Mouse (Mus musculus) intestine, embryonic 14.5 days (tissue): ENCODE results near the gene Itih5. TPM values are rescaled to one million over a fixed set of nuclear protein-coding genes. Genes with fewer than 3 reads are reported as not detected.
A peak's percentile ranks its signal among the peaks of the same experiment; 100 is the strongest.

Experiments used
- ATAC-seq: fragments of 200-750 bp; cut with Nextera tagmentation; replicated peaks from 2 replicates; pipeline ENCODE4 v1.8.0; 2017; ENCODE audit warnings: low read depth, moderate number of reproducible peaks, moderate TSS enrichment, moderate library complexity; ENCODE audit not compliant: low FRiP score, low TSS enrichment
- DNase-seq: peaks from one replicate; pipeline ENCODE4 v3.0.0-alpha.2; 2018; ENCODE audit warnings: low spot score
- H3K27ac ChIP-seq: fragments of 300-500 bp; sonication (generic); 2 replicates; pipeline ENCODE4 v1.5.1; 2014; ENCODE audit warnings: low read depth, mild to moderate bottlenecking, control low read depth
- H3K27me3 ChIP-seq: fragments of 300-500 bp; sonication (generic); replicated peaks from 2 replicates; pipeline ENCODE4 v1.6.1; 2014; ENCODE audit warnings: low read length, control low read depth; ENCODE audit not compliant: control insufficient read depth, insufficient read depth
- H3K36me3 ChIP-seq: fragments of 300-500 bp; sonication (generic); 2 replicates; pipeline ENCODE4 v1.6.1; 2014; ENCODE audit warnings: low read length, control low read depth; ENCODE audit not compliant: control insufficient read depth, insufficient read depth
- H3K4me1 ChIP-seq: fragments of 300-500 bp; sonication (generic); replicated peaks from 2 replicates; pipeline ENCODE4 v1.6.1; 2014; ENCODE audit warnings: low read length, control low read depth, mixed read lengths; ENCODE audit not compliant: control insufficient read depth, insufficient read depth
- H3K4me2 ChIP-seq: fragments of 300-500 bp; sonication (generic); 2 replicates; pipeline ENCODE4 v1.6.1; 2014; ENCODE audit warnings: low read length
- H3K4me3 ChIP-seq: fragments of 300-500 bp; sonication (generic); 2 replicates; pipeline ENCODE4 v1.5.1; 2014; ENCODE audit warnings: low read depth, low read length, control low read depth, mixed read lengths
- H3K9ac ChIP-seq: fragments of 300-500 bp; sonication (generic); 2 replicates; pipeline ENCODE4 v1.6.1; 2014; ENCODE audit warnings: mild to moderate bottlenecking, low read length
- H3K9me3 ChIP-seq: fragments of 300-500 bp; sonication (generic); 2 replicates; pipeline ENCODE4 v1.6.1; 2016; ENCODE audit warnings: low read length, control low read depth; ENCODE audit not compliant: control insufficient read depth
- WGBS: fragments of 180-500 bp; shearing (Covaris S2); extraction: QIAGEN DNeasy Blood & Tissue Kit; methylation state at CpG from one replicate; pipeline ENCODE4 v1.1.7; 2014; 5-methylcytosine and 5-hydroxymethylcytosine counted together
- polyA plus RNA-seq: library from polyadenylated mRNA; unstranded; fragments of >200 nt; fragmentation: Nextera tagmentation; extraction: Ambion mirVana; gene quantifications from 2 replicates; pipeline ENCODE4 v1.2.1, GENCODE M21; 2014

Gene Itih5
- 11.5 and 12.1 TPM in 2 replicates for polyA plus RNA-seq

DNA sequence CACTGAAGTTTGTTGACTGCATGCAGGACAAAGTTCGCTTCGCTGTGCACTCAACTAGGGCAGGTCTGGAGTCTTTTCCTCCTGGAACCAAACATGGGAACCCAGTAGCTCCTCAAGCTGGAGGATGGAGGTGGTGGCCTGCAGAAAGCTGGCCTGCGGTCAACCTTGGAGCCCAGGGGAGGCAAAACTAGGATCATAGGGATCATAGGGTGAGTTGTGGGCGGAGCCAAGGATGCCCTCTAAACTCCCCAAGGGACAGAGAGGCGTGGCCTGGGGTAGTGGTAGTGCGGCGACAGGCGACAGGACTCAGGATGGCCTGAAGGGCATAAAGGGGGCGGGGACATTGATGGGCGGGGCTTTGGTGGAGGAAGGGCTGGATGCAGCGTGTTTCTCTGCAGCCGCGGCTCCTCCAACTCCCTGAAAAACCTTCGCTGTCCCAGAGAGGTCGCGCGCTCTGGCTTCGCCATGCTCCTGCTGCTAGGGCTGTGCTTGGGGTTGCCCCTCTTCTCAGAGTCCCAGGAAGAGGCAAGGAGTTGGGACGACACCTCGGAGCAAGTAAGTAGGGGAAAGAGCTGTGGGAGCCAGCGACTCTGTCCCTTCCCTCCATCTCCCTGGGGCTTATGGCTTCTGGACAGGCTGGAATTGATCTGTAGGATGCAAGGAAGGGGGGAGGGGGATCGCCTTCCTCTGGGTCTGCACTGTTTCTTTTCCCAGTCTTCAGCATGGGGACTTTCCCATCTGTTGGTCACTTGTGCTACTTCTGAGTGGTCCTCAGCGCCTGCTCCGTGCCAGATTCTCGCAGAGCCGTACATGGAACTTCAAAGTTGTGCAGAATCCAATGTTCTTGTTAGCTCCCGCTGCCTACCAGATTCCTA lies at the start of gene Itih5:
Gene Itih5, plus strand, starts transcription at position 371 of the 875 bp plus-strand sequence.
- H3K36me3 ChIP-seq, result no peaks in the 10 kb centered on the region
- H3K27me3 ChIP-seq, result no peaks in the 10 kb centered on the region
- H3K4me1 ChIP-seq, result peaks cover 10% of the 10 kb centered on the region
- no peak within 1 kb of the TSS for H3K27ac ChIP-seq
- peak within 1 kb of the TSS; percentile 51 for H3K4me3 ChIP-seq
- peak within 1 kb of the TSS; percentile 43 for H3K9ac ChIP-seq
- ATAC-seq (peak; percentile 87), DNase-seq (peak; percentile 82)
- 7% methylated on average over 27 of the region's 27 CpGs for WGBS
- peak within 1 kb of the TSS; percentile 93 for H3K4me2 ChIP-seq
- H3K9me3 ChIP-seq, result no peaks in the 10 kb centered on the region

GRCm38 (mm10) chr2:10108535-10109189 lies 44.7 kb upstream of the Itih5 start:
- no peaks in the 10 kb centered on the region for H3K9me3 ChIP-seq
- no peak overlapping the region for H3K9ac ChIP-seq
- H3K27ac ChIP-seq, result no peak overlapping the region
- H3K27me3 ChIP-seq, result no peaks in the 10 kb centered on the region
- DNase-seq, result no peak
- H3K4me2 ChIP-seq, result no peak overlapping the region
- no peaks in the 10 kb centered on the region for H3K4me1 ChIP-seq
- H3K4me3 ChIP-seq, result no peak overlapping the region
- no peaks in the 10 kb centered on the region for H3K36me3 ChIP-seq
- 75% methylated on average over 6 of the region's 6 CpGs for WGBS
- ATAC-seq, result no peak

DNA sequence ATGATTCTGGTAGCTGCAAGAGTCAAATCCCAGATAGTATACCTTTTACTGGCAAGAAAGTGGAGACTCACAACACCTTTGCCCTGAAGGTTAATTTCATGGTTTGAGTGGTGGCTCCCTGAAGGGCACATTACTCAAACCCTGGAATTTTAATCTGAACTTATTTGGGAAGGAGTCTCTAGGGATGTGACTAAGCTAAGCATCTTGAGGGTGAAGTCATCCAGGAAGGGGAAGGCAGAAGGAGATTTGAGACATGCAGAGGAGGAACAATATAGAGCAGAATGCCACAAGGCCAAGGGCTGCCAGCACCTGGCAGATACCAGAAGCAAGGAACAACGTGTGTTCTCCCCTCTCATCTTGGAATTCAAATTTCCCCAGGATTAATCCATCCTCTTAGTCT lies 34.6 kb upstream of the Itih5 start:
- no peak overlapping the region for H3K4me2 ChIP-seq
- H3K27ac ChIP-seq, result no peak overlapping the region
- ATAC-seq, result no peak
- 46% methylated on average over 1 of the region's 1 CpGs for WGBS
- no peak overlapping the region for H3K4me3 ChIP-seq
- H3K36me3 ChIP-seq, result no peaks in the 10 kb centered on the region
- no peaks in the 10 kb centered on the region for H3K9me3 ChIP-seq
- no peaks in the 10 kb centered on the region for H3K27me3 ChIP-seq
- H3K4me1 ChIP-seq, result no peaks in the 10 kb centered on the region
- DNase-seq, result no peak
- H3K9ac ChIP-seq, result no peak overlapping the region

GRCm38 (mm10) chr2:10119276-10119675 lies 34.1 kb upstream of the Itih5 start:
- no peak overlapping the region for H3K4me3 ChIP-seq
- no peak overlapping the region for H3K9ac ChIP-seq
- H3K4me1 ChIP-seq, result no peaks in the 10 kb centered on the region
- no peaks in the 10 kb centered on the region for H3K36me3 ChIP-seq
- 79% methylated on average over 8 of the region's 8 CpGs for WGBS
- H3K27me3 ChIP-seq, result no peaks in the 10 kb centered on the region
- no peaks in the 10 kb centered on the region for H3K9me3 ChIP-seq
- H3K4me2 ChIP-seq, result no peak overlapping the region
- no peak for DNase-seq
- ATAC-seq, result no peak
- H3K27ac ChIP-seq, result no peak overlapping the region

GRCm38 (mm10) chr2:10121826-10122225 lies 31.5 kb upstream of the Itih5 start:
- no peak for ATAC-seq
- WGBS, result 70% methylated on average over 3 of the region's 3 CpGs

GRCm38 (mm10) chr2:10126122-10126521 lies 27.2 kb upstream of the Itih5 start:
- no peak for DNase-seq
- Histone ChIP-seq H3K9me3 (no peaks in the 10 kb centered on the region), H3K4me3 (no peak overlapping the region), H3K9ac (no peak overlapping the region), H3K4me2 (no peak overlapping the region), H3K27me3 (no peaks in the 10 kb centered on the region), H3K4me1 (no peaks in the 10 kb centered on the region), H3K27ac (no peak overlapping the region), H3K36me3 (no peaks in the 10 kb centered on the region)
- WGBS, result 94% methylated on average over 4 of the region's 4 CpGs
- ATAC-seq, result no peak

More at GRCm38 (mm10) chr2:10121826-10122225, 31.5 kb upstream of the Itih5 start:
- H3K4me1 ChIP-seq, result no peaks in the 10 kb centered on the region
- no peaks in the 10 kb centered on the region for H3K36me3 ChIP-seq
- H3K9me3 ChIP-seq, result no peaks in the 10 kb centered on the region
- no peak overlapping the region for H3K9ac ChIP-seq
- H3K4me3 ChIP-seq, result no peak overlapping the region
- H3K27ac ChIP-seq, result no peak overlapping the region
- H3K4me2 ChIP-seq, result no peak overlapping the region
- no peaks in the 10 kb centered on the region for H3K27me3 ChIP-seq
- DNase-seq, result no peak

DNA sequence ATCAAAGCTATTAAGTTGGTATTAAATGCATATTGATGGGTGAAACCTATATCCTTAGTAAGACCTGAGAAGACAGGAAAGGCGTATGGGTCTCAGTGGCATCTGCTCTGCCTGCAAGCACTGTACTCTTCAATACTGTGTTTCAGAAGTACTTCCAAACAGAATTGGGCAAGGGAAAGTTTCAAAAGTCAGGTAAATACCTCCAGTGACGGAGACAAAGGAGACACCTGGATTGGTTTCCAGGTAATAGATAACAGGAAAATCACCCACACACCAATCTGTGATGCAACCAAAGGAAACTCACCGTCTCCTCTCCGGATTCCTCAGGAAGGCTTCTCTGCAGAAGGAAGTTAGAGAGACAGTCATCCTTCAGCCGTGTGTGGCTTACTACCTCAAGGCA lies 25.9 kb upstream of the Itih5 start:
- Histone ChIP-seq H3K36me3 (no peaks in the 10 kb centered on the region), H3K4me3 (no peak overlapping the region), H3K4me1 (no peaks in the 10 kb centered on the region), H3K27me3 (no peaks in the 10 kb centered on the region), H3K9me3 (no peaks in the 10 kb centered on the region), H3K27ac (no peak overlapping the region), H3K9ac (no peak overlapping the region), H3K4me2 (no peak overlapping the region)
- DNase-seq (no peak), ATAC-seq (no peak)
- 85% methylated on average over 5 of the region's 5 CpGs for WGBS

- ATAC-seq, result no peak
These were observed 24.8 kb upstream of the Itih5 start for GRCm38 (mm10) chr2:10128571-10128970.

More at GRCm38 (mm10) chr2:10128571-10128970, 24.8 kb upstream of the Itih5 start:
- Histone ChIP-seq H3K4me1 (no peaks in the 10 kb centered on the region), H3K27me3 (no peaks in the 10 kb centered on the region), H3K36me3 (no peaks in the 10 kb centered on the region), H3K27ac (no peak overlapping the region), H3K4me3 (no peak overlapping the region), H3K4me2 (no peak overlapping the region), H3K9ac (no peak overlapping the region), H3K9me3 (no peaks in the 10 kb centered on the region)
- DNase-seq, result no peak
- WGBS, result 77% methylated on average over 4 of the region's 4 CpGs
